Mouse (Mus musculus) c-Kit-positive CD71-positive TER-119-positive erythroid progenitor cells, embryonic 14.5 days (primary cell): ENCODE results near the gene Cfap61.

Experiments
- DNase-seq: peaks from one replicate; pipeline ENCODE4 v3.0.0-alpha.2; 2013; ENCODE audit warnings: low spot score

The Cfap61 gene

DNA sequence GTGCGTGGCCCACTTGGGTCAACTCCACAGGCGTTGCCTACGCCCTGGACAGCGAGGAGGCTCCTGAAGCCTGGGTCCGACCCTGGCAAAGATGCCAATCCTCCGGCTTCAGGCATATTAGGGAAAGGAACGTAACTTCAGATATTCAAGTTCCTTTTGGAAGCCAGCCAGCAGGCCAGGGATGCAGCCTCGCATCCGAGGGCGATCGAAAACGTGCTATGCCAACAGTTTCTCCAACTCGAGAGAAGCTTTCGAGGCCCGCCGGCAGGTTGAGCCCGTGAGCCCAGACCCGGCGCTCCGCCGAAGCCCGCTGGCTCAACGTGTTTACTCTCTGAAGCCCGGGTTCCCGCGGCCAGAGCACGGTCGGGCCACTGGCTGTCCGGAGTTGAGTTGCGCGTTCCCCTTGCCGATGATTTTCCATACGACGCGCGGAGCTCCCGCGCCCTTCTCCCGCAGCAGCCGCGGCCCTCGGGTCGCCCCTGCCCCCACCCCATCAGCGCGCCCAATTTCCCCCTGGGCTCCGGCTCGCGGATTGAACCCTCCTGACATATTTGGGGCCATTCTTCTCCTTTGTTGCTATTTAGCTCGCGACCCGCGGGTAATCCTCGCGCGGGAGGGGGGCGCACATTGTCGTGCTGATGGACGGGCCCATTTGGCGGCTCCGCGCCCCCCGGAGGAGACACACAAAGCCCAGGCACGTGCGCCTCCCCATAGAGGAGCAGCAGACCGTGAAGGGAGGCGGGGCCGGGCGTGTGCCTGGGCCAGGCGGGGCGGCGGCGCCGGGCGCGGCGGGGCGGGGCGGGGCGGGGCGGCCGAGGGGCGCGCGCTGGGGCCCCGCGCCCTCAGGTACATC lies 286.7 kb downstream of the Cfap61 start, which contains the start of gene Insm1:
Insm1 (plus strand) TSS at position 846 of the 853 bp plus-strand sequence.
- DNase-seq, result no peak

DNA sequence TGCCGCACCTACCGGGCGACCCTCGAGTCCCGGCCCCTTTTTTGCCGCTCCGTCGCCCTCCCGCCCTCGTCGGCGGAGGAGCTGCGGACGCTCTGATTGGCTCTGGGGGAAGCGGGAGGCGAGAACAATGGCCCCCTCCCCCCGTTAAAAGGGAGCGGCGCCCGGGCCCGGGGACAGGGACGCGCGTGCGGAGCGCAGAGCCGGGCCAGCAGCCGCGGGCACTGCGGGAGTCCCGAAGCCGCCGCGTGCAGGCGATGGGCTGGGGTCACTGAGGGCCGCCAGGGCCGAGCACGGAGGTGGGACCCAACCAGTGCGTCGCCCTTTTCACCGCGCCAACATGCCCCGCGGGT lies 287.3 kb downstream of the Cfap61 start:
- DNase-seq, result no peak

DNA sequence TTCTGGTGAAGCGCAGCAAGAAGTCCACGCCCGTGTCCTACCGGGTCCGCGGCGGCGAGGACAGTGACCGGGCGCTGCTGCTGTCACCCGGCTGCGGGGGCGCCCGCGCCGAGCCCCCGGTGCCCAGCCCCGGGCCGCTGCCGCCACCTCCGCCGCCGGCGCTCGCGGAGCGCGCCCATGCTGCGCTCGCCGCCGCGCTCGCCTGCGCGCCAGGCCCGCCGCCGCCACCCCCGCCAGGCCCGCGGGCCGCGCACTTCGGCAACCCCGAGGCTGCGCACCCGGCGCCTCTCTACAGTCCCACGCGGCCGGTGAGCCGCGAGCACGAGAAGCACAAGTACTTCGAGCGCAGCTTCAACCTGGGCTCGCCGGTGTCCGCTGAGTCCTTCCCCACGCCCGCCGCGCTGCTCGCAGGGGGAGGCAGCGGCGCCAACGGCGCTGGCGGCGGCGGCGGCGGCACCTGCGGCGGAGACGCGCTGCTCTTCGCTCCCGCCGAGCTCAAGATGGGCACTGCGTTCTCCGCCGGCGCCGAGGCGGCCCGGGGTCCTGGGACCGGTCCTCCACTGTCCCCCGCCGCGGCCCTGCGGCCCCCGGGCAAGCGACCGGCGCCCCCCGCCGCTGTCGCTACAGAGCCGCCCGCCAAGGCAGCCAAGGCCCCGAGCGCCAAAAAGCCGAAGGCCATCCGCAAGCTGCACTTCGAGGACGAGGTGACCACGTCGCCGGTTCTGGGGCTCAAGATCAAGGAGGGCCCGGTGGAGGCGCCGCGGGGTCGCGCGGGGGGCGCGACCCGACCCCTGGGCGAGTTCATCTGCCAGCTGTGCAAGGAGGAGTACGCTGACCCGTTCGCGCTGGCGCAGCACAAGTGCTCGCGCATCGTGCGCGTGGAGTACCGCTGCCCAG lies 287.9 kb downstream of the Cfap61 start:
- DNase-seq, result no peak

DNA sequence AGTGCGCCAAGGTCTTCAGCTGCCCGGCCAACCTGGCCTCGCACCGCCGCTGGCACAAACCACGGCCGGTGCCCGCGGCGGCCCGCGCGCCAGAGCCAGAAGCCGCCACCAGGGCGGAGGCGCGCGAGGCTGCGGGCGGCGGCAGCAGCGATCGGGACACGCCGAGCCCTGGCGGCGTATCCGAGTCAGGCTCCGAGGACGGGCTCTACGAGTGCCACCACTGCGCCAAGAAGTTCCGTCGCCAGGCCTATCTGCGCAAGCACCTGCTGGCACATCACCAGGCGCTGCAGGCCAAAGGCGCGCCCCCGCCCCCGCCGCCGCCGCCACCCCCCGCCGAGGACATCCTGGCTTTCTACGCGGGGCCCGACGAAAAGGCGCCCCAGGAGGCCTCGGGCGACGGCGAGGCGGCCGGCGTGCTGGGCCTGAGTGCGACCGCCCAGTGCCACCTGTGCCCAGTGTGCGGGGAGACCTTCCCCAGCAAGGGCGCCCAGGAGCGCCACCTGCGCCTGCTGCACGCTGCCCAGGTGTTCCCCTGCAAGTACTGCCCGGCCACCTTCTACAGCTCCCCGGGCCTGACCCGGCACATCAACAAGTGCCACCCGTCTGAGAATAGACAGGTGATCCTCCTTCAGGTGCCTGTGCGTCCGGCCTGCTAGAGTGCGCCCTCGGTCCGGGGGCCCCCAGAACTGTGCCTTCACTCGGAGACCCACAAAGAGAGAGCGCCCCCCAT lies 288.8 kb downstream of the Cfap61 start:
- DNase-seq, result no peak

DNA sequence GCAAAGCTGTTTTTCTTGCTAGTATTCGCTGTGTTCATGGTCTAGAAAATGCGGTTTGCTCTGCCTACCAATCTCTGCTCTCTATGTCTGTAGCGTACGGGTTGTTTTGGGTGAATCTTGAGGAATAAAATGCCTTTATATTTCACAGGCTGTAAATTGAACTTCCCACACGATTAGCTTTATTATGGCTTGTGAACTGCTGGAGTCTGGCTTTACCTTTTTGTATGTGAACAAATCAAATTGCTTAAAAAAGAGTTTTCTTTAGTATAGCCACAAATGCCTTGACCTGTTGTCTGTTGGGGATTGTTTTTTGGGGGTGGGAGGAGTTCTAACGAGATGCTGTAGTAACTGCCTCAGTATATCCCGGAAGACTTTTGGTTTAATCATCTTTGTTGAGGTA lies 289.6 kb downstream of the Cfap61 start:
- DNase-seq, result no peak

DNA sequence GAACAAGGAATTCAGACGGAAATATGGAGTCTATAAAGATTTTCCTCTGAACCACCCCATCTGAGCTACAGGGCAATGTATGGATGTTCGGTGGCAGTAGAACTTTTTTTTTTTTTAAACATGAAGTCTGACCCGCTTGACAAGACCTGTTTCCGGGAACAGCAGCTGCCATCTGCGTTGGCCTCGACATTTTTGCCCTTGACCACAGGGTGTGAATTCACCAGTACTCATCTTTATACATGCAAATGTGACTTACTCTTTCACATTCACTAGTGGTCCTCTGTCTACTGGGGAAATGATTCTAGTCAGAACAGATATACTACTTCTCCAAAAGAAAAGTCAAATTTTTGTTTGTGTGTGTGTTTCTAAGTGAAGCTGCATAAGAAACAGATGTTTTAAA lies 291.2 kb downstream of the Cfap61 start:
- DNase-seq, result no peak

DNA sequence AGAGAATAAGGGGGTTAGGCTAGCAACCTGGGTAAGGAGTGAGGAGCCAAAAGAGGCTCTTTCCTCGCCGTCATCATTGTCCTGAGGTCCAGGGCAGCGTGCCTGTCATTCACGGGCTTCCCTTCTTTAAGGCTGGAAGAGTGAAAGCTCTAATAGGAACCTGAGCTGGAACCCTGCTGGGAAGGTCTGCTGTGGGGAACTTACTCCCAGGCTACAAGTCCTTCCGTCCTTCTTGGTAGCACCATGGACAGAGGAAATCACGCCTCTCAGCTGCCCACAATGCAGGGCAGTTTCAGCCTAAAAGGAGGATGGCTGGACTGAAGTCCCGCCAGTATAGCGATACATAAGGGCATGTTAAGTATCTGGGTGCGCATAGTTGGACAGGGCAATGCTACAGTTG lies 291.9 kb downstream of the Cfap61 start:
- no peak for DNase-seq

DNA sequence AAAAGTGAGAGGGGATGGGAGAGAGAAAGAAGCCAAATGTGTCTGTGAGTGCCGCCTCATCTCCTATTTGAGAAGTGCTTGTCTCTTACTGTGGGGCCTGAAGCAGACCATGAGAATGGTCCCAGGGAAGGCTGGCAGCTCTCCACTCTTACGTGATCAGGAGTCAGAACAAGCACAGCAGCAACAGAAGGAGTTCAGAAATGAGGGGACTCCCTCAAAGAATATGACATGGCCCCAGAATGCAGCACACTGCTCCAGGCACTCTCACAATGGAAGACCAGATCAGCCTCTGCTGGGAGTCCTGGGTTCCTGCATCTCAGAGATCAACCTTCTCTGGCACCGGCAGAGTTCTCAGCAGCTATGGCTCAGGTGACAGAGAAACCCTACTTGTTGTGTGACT lies 293.1 kb downstream of the Cfap61 start:
- DNase-seq, result no peak

DNA sequence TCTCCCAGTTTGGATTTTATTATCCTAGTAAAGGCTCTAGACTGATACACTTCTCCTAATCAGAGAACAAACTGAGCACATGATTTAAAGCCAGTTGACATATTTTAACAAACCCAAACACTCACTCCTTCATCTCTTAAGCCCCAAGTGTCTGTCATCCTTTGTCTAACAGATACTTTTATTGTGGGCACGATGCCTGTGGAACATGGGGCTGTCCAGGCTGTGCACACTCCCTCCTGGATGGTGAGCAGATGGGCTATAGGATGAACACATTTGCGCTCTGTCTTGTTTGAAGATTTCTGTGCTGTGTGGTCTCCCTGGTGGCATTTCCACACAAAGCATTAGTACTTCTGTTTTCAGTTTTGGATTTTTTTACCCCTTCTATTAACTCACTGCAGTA lies 293.9 kb downstream of the Cfap61 start:
- no peak for DNase-seq

DNA sequence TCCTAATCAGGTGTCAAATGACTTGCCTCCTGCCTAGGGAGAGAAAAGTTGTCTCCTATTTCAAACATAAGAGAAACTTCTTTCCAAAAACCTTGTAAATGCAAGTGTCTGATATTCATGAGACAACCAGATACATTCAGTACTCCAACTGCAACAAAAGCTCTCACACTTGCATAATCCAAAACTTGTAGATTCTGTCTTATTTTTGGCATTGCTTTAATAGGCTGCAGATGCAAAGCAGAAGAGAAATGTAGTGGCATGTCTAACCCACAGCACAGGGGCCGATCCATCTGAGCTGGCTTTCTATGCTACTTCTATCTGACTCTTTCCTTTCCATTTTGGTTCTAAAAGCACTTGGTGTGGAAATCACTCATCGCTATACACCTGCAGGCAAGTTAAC lies 296.9 kb downstream of the Cfap61 start:
- DNase-seq, result no peak

DNA sequence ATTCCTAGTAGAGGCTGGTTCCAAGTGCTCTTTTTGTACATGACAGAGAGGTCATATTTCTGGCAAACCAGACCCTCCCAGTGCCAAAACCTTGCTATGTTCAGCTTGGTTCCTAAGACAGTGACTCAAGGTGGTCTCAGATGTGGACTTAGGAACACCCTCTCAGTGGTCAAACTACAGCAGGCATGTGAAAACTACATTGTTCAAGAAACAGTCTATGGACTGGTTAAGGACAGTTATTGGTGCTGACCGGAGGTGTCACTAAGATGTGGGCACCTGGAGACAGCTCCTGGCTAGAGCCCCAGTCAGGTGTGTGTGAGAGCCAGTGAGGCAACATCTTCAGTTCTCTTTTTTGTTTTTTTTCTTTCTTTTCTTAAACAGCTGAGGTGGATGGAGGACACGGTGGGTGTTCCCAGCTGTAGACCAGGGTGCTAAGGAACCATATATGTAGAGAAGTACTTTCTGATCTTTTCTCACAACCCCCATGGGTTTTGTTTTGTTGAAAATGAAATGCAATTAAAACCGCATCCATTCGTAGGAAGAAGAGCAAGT lies 304.7 kb downstream of the Cfap61 start:
- DNase-seq, result no peak

DNA sequence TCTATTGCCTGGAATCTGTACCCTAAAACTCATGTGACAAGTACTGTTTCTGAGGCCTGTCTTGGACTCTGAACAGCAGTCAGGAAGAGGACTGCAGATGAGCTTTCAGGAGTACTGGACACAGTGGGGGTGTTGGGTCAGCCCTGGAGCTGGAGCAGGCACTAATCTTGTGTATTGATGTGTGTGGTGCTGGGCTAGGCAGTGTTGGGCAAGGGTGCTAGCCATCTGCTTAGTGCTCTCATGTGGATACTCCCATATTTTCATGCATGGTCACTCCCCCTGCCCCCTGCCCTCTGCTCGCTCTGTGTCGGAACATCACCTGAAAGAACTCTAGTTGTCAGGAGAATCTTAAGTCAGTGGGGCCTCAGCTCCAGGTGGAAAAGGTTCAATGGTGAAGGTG lies 309.5 kb downstream of the Cfap61 start:
- no peak for DNase-seq

DNA sequence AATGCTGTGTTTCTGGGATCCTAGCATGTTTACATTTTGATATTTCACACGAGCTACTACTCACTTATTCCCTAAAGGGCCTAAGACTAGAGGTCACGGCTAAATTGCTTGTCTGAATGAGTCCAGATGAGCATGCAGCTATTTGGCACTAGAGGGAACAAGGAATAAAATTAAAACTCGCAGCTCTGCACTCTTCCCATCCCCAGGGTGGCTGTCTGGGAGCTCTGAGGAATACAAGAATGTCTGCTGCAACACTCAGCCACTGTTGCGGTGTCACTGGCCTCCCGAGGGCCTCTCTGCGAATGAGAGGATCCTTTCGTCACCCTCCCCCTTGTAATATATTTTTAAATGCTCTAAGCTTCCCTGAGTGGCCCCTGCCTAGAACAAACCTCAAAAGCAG lies 310.8 kb downstream of the Cfap61 start:
- DNase-seq, result no peak

DNA sequence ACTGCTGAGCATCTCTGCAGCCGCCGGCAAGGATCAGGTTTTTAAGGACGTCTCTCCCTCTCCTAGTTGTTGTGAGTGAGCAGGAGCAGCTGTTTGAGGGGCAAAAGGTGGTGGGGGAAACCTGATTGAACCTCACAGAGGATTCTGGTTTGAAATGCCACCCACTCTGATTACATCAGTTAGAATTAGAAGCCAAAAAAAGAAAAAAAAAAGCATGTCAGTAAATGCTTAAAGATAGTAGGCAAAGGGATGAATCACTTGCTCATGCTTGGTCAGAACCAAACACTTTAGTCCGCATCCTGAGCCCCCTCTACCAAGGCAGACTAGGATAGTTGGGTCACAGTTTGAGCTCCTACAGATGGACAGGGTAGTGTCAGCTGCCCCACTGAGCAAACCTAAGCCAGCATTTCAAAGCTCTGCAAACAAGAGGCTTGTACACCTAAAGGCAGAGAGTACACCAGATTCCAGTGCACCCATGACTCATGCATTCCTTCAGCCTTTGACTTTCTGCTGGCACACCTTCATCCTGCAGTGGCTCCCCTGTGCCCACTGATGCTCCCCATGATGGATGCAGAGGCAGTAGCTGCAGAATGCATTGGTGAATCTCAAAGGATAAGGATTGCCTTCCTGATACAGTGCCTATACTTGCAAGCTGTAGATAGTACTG lies 312.0 kb downstream of the Cfap61 start:
- no peak for DNase-seq

DNA sequence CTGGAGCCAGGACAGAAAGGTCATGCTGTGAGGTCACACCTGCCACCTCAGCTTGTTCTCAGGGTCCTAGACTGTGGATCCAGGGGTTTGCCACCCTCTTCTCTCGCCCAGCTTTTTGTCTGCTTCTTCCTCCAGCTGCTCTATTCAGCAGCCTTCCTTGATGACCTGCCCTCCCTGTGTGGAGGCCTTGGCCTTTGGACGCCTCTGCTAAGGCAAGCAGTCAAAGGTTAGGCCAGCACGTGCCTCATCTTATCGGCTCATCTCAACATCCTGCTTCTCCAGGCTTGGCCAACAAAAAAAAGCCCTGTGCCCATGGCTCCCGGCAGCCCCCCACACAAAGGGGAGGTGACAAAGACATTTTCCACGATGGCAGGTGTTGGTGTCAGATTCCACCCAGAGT lies 313.0 kb downstream of the Cfap61 start:
- DNase-seq, result no peak

DNA sequence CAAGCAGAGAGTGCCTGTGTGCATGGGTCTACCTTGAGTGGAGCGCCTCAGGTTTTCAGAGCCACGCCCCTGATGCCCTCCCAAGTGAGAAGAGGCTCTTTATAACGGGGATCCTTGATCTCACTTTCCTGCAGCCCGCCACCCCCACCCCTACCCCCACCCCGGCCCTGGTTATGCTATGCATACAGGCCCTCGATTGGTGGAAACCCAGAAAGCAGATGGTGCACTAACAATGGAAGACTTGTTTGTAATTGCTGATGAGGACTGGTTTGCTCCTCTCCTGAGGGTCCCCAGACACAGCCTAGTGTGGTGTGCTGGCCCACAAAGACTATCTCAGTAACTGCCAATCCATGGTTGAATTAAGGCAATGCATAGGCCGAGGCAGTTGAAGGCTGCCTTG lies 314.4 kb downstream of the Cfap61 start:
- no peak for DNase-seq

DNA sequence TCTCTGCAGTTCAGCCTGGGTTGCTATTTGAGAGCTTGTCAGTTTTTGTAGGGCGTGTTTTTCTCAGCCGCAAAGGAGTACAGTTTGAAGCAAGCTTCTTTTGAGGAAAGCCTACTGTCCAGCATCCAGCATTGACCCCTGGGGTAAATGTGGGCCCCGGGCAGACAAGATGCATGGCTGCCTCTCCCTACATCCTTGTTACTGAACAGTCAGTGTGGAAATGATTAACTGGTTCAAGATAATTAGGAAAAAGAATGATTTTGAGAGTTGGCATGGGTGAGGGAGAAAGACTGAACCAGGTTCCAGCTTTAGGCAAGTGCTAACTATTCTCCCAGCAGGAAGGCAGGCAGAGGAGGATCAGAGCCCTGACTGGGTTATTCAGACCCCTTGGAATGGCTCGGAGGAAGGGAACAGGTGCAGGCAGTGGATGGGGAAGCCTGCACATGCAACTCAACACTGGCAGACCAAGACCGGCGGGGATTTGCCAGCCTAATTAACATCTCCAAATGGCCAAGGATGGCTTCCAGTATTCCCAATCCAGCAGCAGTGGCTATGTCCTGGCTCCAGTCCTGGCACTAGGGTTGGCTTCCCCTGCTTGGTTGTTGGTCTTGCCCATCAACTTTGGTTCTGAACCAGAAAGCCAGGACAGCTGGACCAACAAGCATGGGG lies 315.8 kb downstream of the Cfap61 start:
- DNase-seq, result no peak

DNA sequence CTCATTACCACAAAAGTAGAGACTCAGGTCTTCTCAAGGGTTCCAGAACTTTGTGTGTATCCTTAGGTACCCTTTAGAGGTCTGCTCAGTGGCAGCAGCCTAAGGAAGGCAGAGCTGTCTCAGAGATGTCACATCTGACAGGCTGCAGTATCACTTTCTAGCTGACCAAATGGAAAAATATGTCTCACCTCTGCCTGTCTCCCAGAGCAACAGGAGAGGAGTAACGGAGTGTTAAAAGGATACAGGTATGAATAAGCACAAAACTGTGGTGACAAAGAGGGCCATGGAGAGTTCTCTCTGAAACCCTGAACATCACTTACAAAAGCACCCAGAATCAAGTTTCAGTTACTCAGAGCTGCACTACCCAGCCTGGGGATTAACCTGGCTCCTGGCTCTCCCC lies 319.8 kb downstream of the Cfap61 start:
- no peak for DNase-seq

DNA sequence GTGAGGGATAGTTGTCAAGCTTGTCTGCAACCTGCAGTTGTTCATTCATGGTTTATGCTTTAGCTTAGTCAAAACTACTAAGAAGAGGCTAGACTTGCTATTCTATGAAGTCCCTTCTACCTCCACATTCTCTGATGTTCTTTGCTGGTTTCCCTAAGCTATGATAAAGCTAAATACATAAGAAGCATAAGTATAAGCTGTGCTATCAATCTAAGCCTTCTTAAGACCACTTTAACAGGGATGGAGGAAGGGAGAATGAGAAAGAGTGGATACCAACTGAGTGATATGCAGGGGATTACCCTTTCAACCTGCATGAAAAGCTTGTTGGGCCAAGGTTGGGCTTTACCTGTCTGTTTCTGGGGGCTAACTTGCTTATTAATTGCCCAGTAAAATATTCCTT lies 321.1 kb downstream of the Cfap61 start:
- DNase-seq, result no peak

DNA sequence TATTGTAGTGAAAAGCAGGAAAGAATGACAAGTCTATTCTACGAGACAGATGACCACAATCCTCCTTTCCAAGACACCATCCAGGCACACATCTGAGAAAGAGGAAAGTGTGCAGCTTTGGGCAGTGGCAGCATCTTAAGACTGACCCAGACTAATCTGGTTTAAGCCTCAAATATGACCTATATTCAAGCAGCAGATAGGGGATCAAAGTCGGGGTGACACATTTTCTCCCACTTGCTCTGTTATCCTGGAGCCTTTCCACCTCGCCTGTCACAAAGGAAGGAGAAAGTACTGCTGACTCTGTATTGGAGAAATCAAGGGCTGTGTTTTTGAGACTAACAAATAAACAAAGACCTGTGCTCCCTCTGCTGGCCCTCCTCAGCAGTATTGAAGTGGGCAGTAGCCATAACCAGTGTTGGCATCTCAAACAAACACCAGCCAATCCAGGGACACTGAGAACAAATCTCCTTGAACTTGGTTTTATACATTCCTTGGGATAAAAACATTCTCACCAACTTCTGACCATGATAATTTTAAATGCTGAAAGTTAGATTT lies 321.8 kb downstream of the Cfap61 start:
- DNase-seq, result no peak

DNA sequence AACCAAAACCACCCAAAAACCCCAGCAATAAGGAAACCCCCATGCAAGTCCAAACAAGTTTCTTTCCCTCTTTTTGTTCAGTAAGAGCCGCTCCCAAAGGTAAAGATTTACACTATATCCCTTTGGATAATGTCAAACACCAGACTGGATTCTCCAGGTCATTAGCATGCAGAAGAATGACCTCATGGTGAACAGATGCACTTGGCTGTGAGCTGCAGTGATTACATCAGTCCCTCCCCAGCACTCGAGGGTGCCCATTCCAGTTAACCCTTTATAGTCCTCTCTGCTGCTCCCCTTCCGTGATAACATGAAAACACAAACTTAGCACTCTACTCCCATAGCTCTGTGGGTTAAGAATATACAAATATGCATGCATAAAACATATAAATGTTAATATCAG lies 322.5 kb downstream of the Cfap61 start:
- DNase-seq, result no peak
